Mouse (Mus musculus) ovary, postnatal 36 days (tissue): Measurements from ENCODE around the gene Mapkapk3.

ENCODE experiments used
- DNase-seq: peaks from one replicate; pipeline ENCODE4 v3.0.0; 2022; ENCODE audit warnings: low spot score, mixed read lengths

Mapkapk3 gene

GRCm38 (mm10) chr9:107263912-107264311 is 25.8 kb downstream of the Mapkapk3 start:
- DNase-seq = no peak

DNA sequence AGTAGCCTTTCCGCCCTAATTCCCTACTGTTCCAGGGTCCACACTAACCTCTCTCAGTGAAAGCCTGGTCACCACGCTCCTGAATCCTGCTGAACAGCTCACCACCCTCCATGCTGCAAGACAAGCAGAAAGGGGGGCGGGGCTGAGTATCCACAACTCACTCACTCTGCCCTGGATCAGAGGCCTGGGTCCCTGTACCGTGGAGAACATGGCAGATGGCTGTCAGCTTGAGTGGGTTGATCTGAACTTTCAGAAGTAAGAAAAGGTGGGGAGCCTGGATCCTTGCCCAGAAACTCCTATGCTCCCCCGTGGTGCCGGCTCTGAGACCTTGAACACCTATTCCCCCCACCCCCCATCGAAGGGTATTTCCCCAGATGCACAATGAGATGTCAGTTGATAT is 27.3 kb downstream of the Mapkapk3 start:
- no peak for DNase-seq

DNA sequence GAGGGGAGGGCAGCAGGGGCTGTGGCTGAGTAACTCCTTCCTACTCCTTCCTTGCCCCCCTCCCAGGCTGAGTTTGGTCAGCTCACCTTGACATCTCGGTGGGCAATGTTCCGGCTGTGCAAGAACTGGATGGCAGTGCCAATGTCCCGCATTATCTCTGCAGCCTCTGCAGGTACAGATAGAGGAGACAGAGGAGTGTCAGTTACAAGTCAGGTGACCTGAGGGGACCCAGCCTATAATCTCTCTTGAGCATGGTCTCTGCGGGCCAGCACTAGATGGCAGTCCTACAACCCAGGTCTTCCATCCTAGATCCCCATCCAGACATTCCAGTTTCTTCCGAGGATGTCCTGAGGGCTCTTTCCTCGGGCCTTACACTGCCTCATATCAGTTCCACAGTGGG is 27.9 kb downstream of the Mapkapk3 start:
- DNase-seq = no peak

DNA sequence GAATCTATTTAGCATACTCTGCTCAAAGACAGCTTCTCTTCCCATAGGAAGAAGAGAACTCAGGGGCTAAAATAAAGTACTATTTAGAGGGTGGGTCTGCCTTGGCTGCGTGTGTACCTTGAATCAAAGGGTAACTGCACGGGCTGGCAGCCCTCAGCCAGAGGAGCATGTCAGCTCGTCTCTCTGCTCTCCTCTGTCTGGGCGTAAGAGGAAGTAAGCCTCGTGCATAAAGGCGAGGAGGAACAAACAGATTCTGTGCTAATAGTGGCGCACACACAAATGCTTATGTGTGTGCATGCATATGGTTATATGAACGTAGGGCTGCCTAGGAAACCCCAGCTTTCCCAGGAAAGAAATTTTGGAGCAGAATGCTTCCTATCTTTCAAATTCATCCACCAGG is 28.8 kb downstream of the Mapkapk3 start:
- no peak for DNase-seq

DNA sequence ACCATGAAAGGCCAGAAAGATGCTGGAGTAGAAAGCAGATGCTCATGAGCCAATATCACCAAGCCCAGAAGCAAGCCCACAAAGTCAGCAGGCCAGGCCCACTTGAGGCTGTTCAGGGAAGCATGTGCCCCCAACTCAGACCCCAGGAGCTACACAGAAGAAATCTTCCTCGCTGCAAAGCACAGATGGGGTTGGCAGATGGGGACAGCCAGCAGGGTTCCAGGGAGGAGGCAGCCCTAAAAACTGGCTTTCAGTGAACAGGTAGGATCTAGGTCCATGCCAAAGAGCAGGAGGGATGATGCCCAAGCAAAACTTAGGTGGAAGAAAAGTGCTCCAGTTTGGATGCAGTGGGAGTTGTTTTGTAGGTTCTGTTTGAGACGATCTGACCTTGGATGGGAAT is 29.2 kb downstream of the Mapkapk3 start:
- no peak for DNase-seq

GRCm38 (mm10) chr9:107259571-107259970 is 30.1 kb downstream of the Mapkapk3 start:
- no peak for DNase-seq

- DNase-seq = no peak
These were observed 34.1 kb downstream of the Mapkapk3 start for GRCm38 (mm10) chr9:107255596-107255995.

GRCm38 (mm10) chr9:107254925-107255324 is 34.8 kb downstream of the Mapkapk3 start:
- DNase-seq = no peak

DNA sequence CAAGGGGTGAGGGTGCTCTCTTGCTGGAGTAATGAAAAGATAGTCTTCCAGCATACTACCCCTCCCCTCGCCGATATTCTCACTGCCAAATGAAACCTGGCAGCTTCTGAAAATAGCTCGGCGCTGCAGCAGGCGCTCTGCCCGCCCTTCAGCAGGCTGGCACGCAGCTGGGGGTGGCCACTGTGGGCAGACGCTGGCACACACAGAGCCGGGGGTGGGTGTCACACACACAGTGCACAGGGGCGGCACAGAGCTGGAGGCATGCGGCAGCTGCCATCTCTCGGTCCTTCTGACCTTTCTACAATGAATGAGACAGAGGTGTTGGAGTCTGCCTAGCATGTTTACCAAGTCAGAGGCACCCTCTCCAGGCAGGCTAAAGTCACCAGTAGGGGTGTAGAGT is 35.2 kb downstream of the Mapkapk3 start:
- DNase-seq = peak; percentile 64

GRCm38 (mm10) chr9:107252164-107252563 is 37.5 kb downstream of the Mapkapk3 start:
- DNase-seq = no peak

GRCm38 (mm10) chr9:107250416-107251337 is 39.0 kb downstream of the Mapkapk3 start:
- DNase-seq = no peak

DNA sequence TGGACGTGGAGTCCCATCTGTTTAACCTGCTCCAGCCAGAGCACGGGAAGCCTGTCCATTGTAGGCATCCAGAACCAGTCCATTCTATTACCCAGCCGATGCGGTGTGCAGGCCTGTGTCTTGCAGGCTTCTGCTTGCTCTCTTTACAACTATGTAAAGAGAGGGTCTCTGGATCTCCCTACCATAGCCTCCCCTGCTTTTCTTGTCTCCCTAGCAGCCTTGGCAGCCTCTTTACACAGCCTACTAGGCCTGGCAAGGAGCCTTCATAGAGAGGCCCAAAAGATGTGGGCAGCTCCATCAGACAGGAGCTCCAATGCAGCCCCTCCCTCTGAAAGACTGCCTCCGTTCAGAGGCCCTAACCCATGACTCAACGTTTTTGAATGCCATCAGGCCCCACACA is 40.5 kb downstream of the Mapkapk3 start:
- no peak for DNase-seq

DNA sequence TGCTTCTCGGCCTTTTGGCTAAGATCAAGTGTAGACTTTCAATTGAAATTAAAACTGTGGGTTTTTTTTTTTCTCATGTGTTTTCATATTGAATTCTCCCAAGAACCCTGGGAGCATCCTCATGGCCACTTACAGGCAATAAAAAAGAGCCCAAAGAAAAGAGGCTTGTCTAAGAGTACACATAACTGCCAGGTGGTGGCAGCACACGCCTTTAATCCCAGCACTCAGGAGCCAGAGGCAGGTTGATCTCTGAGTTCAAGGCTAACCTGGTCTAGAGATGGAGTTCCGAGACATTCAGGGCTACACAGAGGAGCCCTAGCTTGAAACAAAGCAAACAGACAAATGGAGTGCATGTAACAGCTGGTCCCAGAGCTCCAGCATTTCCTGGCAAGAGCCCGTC is 43.5 kb downstream of the Mapkapk3 start:
- no peak for DNase-seq

DNA sequence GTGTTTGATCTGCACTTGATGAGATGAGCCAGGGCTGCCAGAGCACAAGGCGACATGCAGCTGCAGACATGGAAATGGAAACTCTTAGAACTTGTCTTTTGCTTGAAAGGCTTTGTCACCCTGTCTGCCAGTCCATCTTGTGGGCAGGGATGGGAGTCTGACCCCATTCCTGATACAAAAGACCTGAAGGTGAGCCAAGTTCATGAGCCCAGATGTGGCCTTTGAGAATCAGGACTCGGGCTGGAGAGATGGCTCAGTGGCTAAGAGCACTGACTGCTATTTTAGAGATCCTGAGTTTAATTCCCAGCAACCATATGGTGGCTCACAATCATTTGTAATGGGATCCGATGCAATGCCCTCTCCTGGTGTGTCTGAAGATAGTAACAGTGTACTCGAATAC is 44.4 kb downstream of the Mapkapk3 start:
- no peak for DNase-seq

DNA sequence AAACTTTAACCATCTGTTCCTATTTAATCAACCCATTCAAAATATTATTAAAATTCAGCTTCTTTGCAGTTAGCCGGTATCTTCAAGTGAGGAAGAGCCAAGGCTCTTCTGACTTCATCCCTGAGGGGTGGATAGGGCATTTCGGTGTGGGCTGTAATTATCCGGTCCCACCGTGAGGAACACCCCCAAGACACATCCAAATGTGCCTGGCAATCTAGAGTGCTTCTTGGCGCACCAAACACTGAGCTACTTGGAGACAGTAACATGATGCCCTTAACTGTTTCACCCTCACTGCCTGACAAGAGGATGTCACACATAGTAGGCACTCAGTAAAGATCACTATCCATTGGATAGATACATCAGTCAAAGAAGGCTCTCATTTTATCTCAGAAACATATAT is 53.5 kb downstream of the Mapkapk3 start:
- no peak for DNase-seq

DNA sequence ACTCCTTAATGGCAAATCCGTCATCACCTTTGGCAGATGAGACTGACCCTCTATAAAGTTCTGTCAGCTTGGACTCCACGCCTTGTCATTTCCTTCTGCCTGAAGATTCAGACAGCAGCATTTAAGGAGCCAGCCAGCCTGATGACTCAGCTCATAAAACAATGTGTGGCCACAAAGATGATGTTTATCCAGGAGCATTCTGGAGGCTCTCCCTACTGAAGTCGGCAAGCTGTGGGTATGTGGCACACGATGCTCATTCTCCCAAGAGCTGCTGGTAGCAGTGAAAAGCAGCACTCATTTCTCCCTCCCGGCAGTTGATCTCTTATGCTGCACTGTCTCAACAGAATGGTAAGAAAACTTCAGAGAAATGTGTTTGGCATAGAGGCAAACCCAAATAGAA is 54.4 kb downstream of the Mapkapk3 start:
- no peak for DNase-seq

GRCm38 (mm10) chr9:107232140-107232539 is 57.5 kb downstream of the Mapkapk3 start:
- no peak for DNase-seq

DNA sequence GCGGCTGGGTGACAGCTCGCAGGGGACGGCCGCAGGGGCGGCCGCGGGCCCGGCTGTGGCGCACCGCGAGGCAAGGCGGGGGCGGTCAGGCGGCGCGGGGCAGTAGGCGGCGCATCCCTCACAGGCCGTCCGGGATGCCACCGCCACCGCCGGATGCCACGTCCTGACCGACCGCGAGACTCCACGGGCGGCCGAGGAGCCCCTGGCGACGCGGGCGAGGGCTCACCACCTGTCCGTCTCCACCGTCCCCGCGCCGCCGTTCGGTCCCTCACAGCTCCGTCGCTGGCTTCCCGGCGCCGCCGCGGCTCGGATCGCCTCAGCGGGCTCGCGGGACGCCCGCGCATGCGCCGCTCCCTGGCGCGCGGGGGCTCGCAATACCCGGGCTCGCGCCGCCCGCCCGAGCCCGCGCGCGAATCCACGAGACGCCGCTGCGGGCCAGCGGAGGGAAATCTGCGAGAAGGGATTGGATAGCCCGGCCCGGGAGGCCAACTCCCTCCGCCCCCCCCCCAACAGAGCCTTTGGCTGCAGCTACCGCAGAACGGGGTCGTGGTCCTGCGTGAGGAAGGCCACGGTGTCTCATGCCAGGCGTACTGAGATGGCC is 58.0 kb downstream of the Mapkapk3 start, which contains the start of gene Dock3:
TSS of gene Dock3 (minus strand) at position 371 of the 601 bp plus-strand sequence.
- DNase-seq = peak; percentile 73

GRCm38 (mm10) chr9:107230991-107231538 is 58.6 kb downstream of the Mapkapk3 start:
- DNase-seq = peak; percentile 41

DNA sequence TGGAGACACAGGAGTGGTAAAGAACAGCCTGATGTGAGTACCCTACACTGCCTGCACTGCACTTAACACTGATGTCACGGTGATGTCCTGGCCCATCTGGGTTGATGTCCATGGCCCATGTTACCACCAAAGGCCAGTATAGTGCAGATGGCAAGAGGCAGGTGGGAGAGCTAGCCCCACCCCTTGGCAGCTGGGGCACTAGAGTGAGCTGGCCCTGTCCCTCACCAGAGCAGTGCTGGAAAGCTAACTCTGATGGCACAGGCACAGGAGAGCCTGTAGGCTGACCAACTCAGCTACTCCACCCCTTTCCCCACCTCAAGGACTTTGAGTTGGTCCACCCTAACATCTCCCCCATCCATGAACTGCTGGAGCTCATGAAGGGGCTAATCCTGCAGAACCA is 65.1 kb downstream of the Mapkapk3 start:
- no peak for DNase-seq
